Mouse (Mus musculus): ENCODE measurements at regions not wholly inside any gene's neighbourhood (a gene's known extent, or its start where the extent isn't known, plus 50 kb on each side); places are given as distances from the start of the nearest gene placed in this dataset.

- Histone ChIP-seq H3K27ac (ENCODE audit: insufficient read depth, low read length) (no peak overlapping the region), H3K4me3 (replicated peaks; ENCODE audit: insufficient read depth, low read depth, low read length) (no peak overlapping the region), H3K27me3 (ENCODE audit: control insufficient read depth, insufficient read depth, low read length) (no peaks in the 10 kb centered on the region), H3K4me1 (ENCODE audit: control insufficient read depth, insufficient read depth, low read length) (no peaks in the 10 kb centered on the region)
- TF ChIP-seq CTCF (IDR thresholded peaks at IDR 0.05; ENCODE audit: borderline replicate concordance, insufficient read depth, low read depth, low read length) (no peak), POLR2A (IDR thresholded peaks at IDR 0.05; ENCODE audit: borderline replicate concordance, insufficient read depth, low read length) (no peak)
- 95% methylated on average over 1 of the region's 1 CpGs for WGBS
- no peak for DNase-seq
Measured at GRCm38 (mm10) chr2:45700578-45700977, 583.4 kb upstream of the Zeb2 start.

DNA sequence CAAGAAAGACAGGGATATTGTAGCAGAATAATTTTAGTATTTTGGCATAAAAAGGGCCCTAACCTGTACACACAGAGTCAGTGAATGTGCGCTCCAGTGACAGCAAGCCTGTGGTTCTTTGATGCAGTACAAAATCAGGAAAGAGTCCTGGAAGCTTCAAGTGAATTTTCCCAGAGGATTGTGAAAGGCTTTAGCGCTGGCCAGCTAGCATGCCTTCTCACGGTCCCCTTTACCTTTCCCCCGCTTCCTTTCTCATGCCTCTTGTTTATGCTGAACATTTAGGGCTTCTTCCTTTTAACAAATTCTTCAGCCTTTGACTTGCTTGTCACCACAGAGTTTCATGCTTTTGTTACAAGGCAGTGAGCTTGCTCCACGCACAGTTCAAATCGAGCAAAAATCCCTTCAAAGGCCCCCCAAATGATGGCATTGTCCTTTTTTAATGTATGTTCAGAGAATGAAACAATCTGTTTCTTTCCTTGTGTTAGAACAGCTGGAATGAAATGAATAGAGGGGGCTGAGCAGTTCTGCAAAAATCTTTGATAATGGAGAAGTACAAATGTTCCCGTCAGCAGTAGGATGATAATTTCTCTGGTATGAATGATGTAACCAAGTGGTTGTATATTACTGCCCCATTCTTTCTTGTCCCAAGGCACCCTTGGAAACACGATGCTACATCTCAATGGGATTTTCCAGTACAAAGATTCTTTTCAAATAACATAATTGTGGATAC, 576.3 kb upstream of the Zeb2 start:
- no peak overlapping the region for H3K27ac ChIP-seq (ENCODE audit: insufficient read depth, low read length)
- DNase-seq, result no peak
- 42% methylated on average over 8 of the region's 8 CpGs for WGBS

DNA sequence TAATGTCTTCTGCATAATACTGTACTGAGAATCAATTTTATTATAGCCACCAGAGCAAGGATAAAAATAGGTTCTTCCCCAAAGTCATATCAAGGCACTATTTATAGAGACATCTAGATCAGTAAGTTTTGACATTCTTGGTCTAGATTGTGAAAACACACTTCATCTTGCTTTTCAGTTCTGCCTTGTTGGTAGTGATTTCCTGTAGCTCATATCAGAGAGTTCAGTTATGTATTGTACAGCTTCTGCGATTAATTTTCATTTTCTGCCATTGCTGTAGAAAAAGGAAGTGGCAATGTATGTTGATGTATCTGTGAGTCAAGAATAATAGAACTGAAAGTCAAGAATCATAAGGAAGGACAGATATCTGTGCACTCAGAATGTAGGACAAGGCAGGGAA, 575.6 kb upstream of the Zeb2 start:
- 93% methylated on average over 1 of the region's 1 CpGs for WGBS
- Histone ChIP-seq H3K4me1 (ENCODE audit: control insufficient read depth, insufficient read depth, low read length) (no peaks in the 10 kb centered on the region), H3K4me3 (replicated peaks; ENCODE audit: insufficient read depth, low read depth, low read length) (no peak overlapping the region), H3K27ac (ENCODE audit: insufficient read depth, low read length) (no peak overlapping the region), H3K27me3 (ENCODE audit: control insufficient read depth, insufficient read depth, low read length) (no peaks in the 10 kb centered on the region)
- no peak for TF ChIP-seq CTCF (IDR thresholded peaks at IDR 0.05; ENCODE audit: borderline replicate concordance, insufficient read depth, low read depth, low read length)
- no peak for TF ChIP-seq POLR2A (IDR thresholded peaks at IDR 0.05; ENCODE audit: borderline replicate concordance, insufficient read depth, low read length)
- no peak for DNase-seq

More for the DNA sequence above, 576.3 kb upstream of the Zeb2 start:
- Histone ChIP-seq H3K4me3 (replicated peaks; ENCODE audit: insufficient read depth, low read depth, low read length) (no peak overlapping the region), H3K4me1 (ENCODE audit: control insufficient read depth, insufficient read depth, low read length) (no peaks in the 10 kb centered on the region), H3K27me3 (ENCODE audit: control insufficient read depth, insufficient read depth, low read length) (no peaks in the 10 kb centered on the region)
- no peak for TF ChIP-seq POLR2A (IDR thresholded peaks at IDR 0.05; ENCODE audit: borderline replicate concordance, insufficient read depth, low read length)
- no peak for TF ChIP-seq CTCF (IDR thresholded peaks at IDR 0.05; ENCODE audit: borderline replicate concordance, insufficient read depth, low read depth, low read length)

- 88% methylated on average over 1 of the region's 1 CpGs for WGBS
- TF ChIP-seq POLR2A (IDR thresholded peaks at IDR 0.05; ENCODE audit: borderline replicate concordance, insufficient read depth, low read length), result no peak
- TF ChIP-seq CTCF (IDR thresholded peaks at IDR 0.05; ENCODE audit: borderline replicate concordance, insufficient read depth, low read depth, low read length), result no peak
- no peak for DNase-seq
- Histone ChIP-seq H3K4me3 (replicated peaks; ENCODE audit: insufficient read depth, low read depth, low read length) (no peak overlapping the region), H3K4me1 (ENCODE audit: control insufficient read depth, insufficient read depth, low read length) (no peaks in the 10 kb centered on the region), H3K27ac (ENCODE audit: insufficient read depth, low read length) (no peak overlapping the region), H3K27me3 (ENCODE audit: control insufficient read depth, insufficient read depth, low read length) (no peaks in the 10 kb centered on the region)
Measured at GRCm38 (mm10) chr2:45688996-45689395, 571.8 kb upstream of the Zeb2 start.

DNA sequence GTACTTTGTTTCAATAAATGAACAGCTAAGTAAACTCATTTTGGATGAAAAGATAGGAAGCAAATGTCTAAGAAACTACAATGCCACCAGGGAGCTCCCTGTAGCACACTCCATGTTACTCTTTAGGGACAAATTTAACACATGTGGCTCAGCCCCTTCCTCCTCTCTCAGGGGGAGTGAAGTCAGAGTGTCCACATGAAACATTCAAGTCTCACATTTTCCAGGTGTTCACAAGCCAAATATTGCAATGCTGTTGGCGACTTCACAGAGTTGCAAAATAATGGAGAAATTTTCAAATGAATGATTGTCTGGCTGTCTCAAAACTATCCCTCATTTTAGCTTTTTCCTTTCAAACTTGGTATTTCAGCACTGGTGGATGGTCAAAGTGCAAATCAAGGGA, 564.1 kb upstream of the Zeb2 start:
- H3K4me1 ChIP-seq (ENCODE audit: control insufficient read depth, insufficient read depth, low read length), result no peaks in the 10 kb centered on the region
- TF ChIP-seq CTCF (IDR thresholded peaks at IDR 0.05; ENCODE audit: borderline replicate concordance, insufficient read depth, low read depth, low read length), result no peak
- no peak for TF ChIP-seq POLR2A (IDR thresholded peaks at IDR 0.05; ENCODE audit: borderline replicate concordance, insufficient read depth, low read length)
- no peak overlapping the region for H3K27ac ChIP-seq (ENCODE audit: insufficient read depth, low read length)
- H3K4me3 ChIP-seq (replicated peaks; ENCODE audit: insufficient read depth, low read depth, low read length), result no peak overlapping the region
- H3K27me3 ChIP-seq (ENCODE audit: control insufficient read depth, insufficient read depth, low read length), result no peaks in the 10 kb centered on the region
- no peak for DNase-seq
- WGBS, result 92% methylated on average over 1 of the region's 1 CpGs

GRCm38 (mm10) chr2:45679101-45679895, 562.1 kb upstream of the Zeb2 start:
- H3K27ac ChIP-seq (ENCODE audit: insufficient read depth, low read length), result no peak overlapping the region
- DNase-seq, result no peak
- H3K4me1 ChIP-seq (ENCODE audit: control insufficient read depth, insufficient read depth, low read length), result no peaks in the 10 kb centered on the region
- WGBS, result 65% methylated on average over 10 of the region's 10 CpGs
- no peak overlapping the region for H3K4me3 ChIP-seq (replicated peaks; ENCODE audit: insufficient read depth, low read depth, low read length)
- no peaks in the 10 kb centered on the region for H3K27me3 ChIP-seq (ENCODE audit: control insufficient read depth, insufficient read depth, low read length)
- TF ChIP-seq POLR2A (IDR thresholded peaks at IDR 0.05; ENCODE audit: borderline replicate concordance, insufficient read depth, low read length) (no peak), CTCF (IDR thresholded peaks at IDR 0.05; ENCODE audit: borderline replicate concordance, insufficient read depth, low read depth, low read length) (no peak)

DNA sequence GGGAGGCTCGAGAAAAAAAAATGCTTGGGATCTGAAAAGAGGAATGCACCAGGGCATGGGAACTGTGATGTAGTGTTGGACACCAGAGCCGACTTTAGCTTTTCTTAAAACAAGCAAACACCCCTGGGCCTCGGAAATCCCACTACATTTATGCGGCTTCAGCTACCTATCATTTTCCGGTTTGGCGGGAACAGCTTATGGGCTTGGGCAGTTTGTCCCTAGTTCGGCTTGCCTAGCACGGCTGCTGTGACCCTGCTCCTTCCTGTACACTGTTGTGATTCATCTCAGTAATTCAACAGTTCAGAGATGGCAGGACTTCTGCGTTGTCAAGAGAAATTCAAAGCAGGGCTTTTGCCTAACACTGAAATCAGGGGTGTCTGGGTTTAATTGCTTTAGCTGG, 561.5 kb upstream of the Zeb2 start:
- Histone ChIP-seq H3K27ac (ENCODE audit: insufficient read depth, low read length) (no peak overlapping the region), H3K4me3 (replicated peaks; ENCODE audit: insufficient read depth, low read depth, low read length) (no peak overlapping the region), H3K27me3 (ENCODE audit: control insufficient read depth, insufficient read depth, low read length) (no peaks in the 10 kb centered on the region), H3K4me1 (ENCODE audit: control insufficient read depth, insufficient read depth, low read length) (no peaks in the 10 kb centered on the region)
- DNase-seq, result no peak
- no peak for TF ChIP-seq CTCF (IDR thresholded peaks at IDR 0.05; ENCODE audit: borderline replicate concordance, insufficient read depth, low read depth, low read length)
- WGBS, result 69% methylated on average over 9 of the region's 9 CpGs

- WGBS, result 95% methylated on average over 2 of the region's 2 CpGs
- DNase-seq, result no peak
- TF ChIP-seq POLR2A (IDR thresholded peaks at IDR 0.05; ENCODE audit: borderline replicate concordance, insufficient read depth, low read length), result no peak
- TF ChIP-seq CTCF (IDR thresholded peaks at IDR 0.05; ENCODE audit: borderline replicate concordance, insufficient read depth, low read depth, low read length), result no peak
Measured at GRCm38 (mm10) chr2:45675776-45676175, 558.6 kb upstream of the Zeb2 start.

More at GRCm38 (mm10) chr2:45675776-45676175, 558.6 kb upstream of the Zeb2 start:
- no peaks in the 10 kb centered on the region for H3K4me1 ChIP-seq (ENCODE audit: control insufficient read depth, insufficient read depth, low read length)
- H3K27me3 ChIP-seq (ENCODE audit: control insufficient read depth, insufficient read depth, low read length), result no peaks in the 10 kb centered on the region
- no peak overlapping the region for H3K4me3 ChIP-seq (replicated peaks; ENCODE audit: insufficient read depth, low read depth, low read length)
- H3K27ac ChIP-seq (ENCODE audit: insufficient read depth, low read length), result no peak overlapping the region
